Mouse (Mus musculus) liver, embryonic 15.5 days (tissue): ENCODE measurements around the gene Erbb2. TPM values are rescaled to one million over a fixed set of nuclear protein-coding genes. Genes with fewer than 3 reads are reported as not detected.

ENCODE experiments used
- ATAC-seq: fragments of 200-750 bp; cut with Nextera tagmentation; 2 replicates; pipeline ENCODE4 v1.8.0; 2017; ENCODE audit warnings: moderate number of reproducible peaks, mild to moderate bottlenecking, moderate library complexity; ENCODE audit not compliant: insufficient read depth
- H3K27ac ChIP-seq: fragments of 300-500 bp; sonication (generic); replicated peaks from 2 replicates; pipeline ENCODE4 v1.5.1; 2015; ENCODE audit warnings: mild to moderate bottlenecking, inconsistent platforms
- H3K27me3 ChIP-seq: fragments of 300-500 bp; sonication (generic); 2 replicates; pipeline ENCODE4 v1.6.1; 2015; ENCODE audit warnings: mild to moderate bottlenecking, inconsistent platforms
- H3K36me3 ChIP-seq: fragments of 300-500 bp; sonication (generic); replicated peaks from 2 replicates; pipeline ENCODE4 v1.6.1; 2015; ENCODE audit warnings: moderate library complexity, mild to moderate bottlenecking, inconsistent platforms
- H3K4me1 ChIP-seq: fragments of 300-500 bp; sonication (generic); replicated peaks from 2 replicates; pipeline ENCODE4 v1.6.1; 2015; ENCODE audit warnings: inconsistent platforms
- H3K4me2 ChIP-seq: fragments of 300-500 bp; sonication (generic); 2 replicates; pipeline ENCODE4 v1.6.1; 2015; ENCODE audit warnings: moderate library complexity, mild to moderate bottlenecking, inconsistent platforms
- H3K4me3 ChIP-seq: fragments of 300-500 bp; sonication (generic); replicated peaks from 2 replicates; pipeline ENCODE4 v1.5.1; 2015; ENCODE audit warnings: mild to moderate bottlenecking, inconsistent platforms
- H3K9ac ChIP-seq: fragments of 300-500 bp; sonication (generic); 2 replicates; pipeline ENCODE4 v1.6.1; 2015; ENCODE audit warnings: moderate library complexity, mild to moderate bottlenecking, inconsistent platforms
- H3K9me3 ChIP-seq: fragments of 300-500 bp; sonication (generic); replicated peaks from 2 replicates; pipeline ENCODE4 v1.6.1; 2016; ENCODE audit warnings: inconsistent platforms
- WGBS: fragments of 180-500 bp; shearing (Covaris S2); methylation state at CpG from one replicate; pipeline ENCODE4 v1.1.7; 2015; ENCODE audit warnings: mixed read lengths; ENCODE audit not compliant: insufficient replicate concordance; 5-methylcytosine and 5-hydroxymethylcytosine counted together
- polyA plus RNA-seq: library from polyadenylated mRNA; unstranded; fragments of >200 nt; fragmentation: Nextera tagmentation; extraction: Ambion mirVana; gene quantifications from 2 replicates; pipeline ENCODE4 v1.2.1, GENCODE M21; 2015

The Erbb2 gene
- polyA plus RNA-seq, 1 experiment from 2014 or later = 2.3 TPM

- WGBS = 37% methylated on average over 8 of the region's 8 CpGs
- H3K4me3 ChIP-seq = no peak overlapping the region
- no peak overlapping the region for H3K27ac ChIP-seq
- no peak overlapping the region for H3K4me2 ChIP-seq
- peaks cover 6% of the 10 kb centered on the region; the same call in 1 of the 2 replicates for H3K27me3 ChIP-seq
- no peaks in the 10 kb centered on the region for H3K4me1 ChIP-seq
- no peak overlapping the region for H3K9ac ChIP-seq
- ATAC-seq = no peak
- H3K36me3 ChIP-seq = no peaks in the 10 kb centered on the region
- no peaks in the 10 kb centered on the region for H3K9me3 ChIP-seq
Observed at GRCm38 (mm10) chr11:98473916-98474479, 61.7 kb downstream of the Erbb2 start.

- no peak overlapping the region for H3K9ac ChIP-seq
- peaks cover 3% of the 10 kb centered on the region; the same call in 1 of the 2 replicates for H3K27me3 ChIP-seq
- H3K27ac ChIP-seq = no peak overlapping the region
- H3K4me3 ChIP-seq = no peak overlapping the region
- no peaks in the 10 kb centered on the region for H3K9me3 ChIP-seq
- no peaks in the 10 kb centered on the region for H3K36me3 ChIP-seq
- ATAC-seq = no peak
- no peak overlapping the region for H3K4me2 ChIP-seq
- WGBS = 66% methylated on average over 11 of the region's 11 CpGs
- no peaks in the 10 kb centered on the region for H3K4me1 ChIP-seq
Observed at GRCm38 (mm10) chr11:98474967-98475366, 62.7 kb downstream of the Erbb2 start.

GRCm38 (mm10) chr11:98475630-98476433 is 63.6 kb downstream of the Erbb2 start:
- H3K4me1 ChIP-seq = no peaks in the 10 kb centered on the region
- H3K27ac ChIP-seq = no peak overlapping the region
- ATAC-seq = no peak
- no peaks in the 10 kb centered on the region for H3K36me3 ChIP-seq
- H3K4me2 ChIP-seq = no peak overlapping the region
- H3K9me3 ChIP-seq = no peaks in the 10 kb centered on the region
- WGBS = 60% methylated on average over 9 of the region's 9 CpGs
- no peak overlapping the region for H3K4me3 ChIP-seq
- H3K27me3 ChIP-seq = peaks cover 3% of the 10 kb centered on the region; the same call in 1 of the 2 replicates
- no peak overlapping the region for H3K9ac ChIP-seq

- H3K36me3 ChIP-seq = no peaks in the 10 kb centered on the region
- 53% methylated on average over 4 of the region's 4 CpGs for WGBS
- H3K9ac ChIP-seq = no peak overlapping the region
- peaks cover 3% of the 10 kb centered on the region; the same call in 1 of the 2 replicates for H3K27me3 ChIP-seq
- H3K4me2 ChIP-seq = no peak overlapping the region
- ATAC-seq = no peak
- H3K9me3 ChIP-seq = no peaks in the 10 kb centered on the region
- no peak overlapping the region for H3K4me3 ChIP-seq
- H3K27ac ChIP-seq = no peak overlapping the region
- no peaks in the 10 kb centered on the region for H3K4me1 ChIP-seq
Observed at GRCm38 (mm10) chr11:98476434-98476807, 64.2 kb downstream of the Erbb2 start.

- Histone ChIP-seq H3K9ac (no peak overlapping the region), H3K27ac (no peak overlapping the region), H3K4me2 (no peak overlapping the region), H3K9me3 (no peaks in the 10 kb centered on the region), H3K4me1 (no peaks in the 10 kb centered on the region), H3K27me3 (peaks cover 4% of the 10 kb centered on the region; the same call in 1 of the 2 replicates), H3K36me3 (no peaks in the 10 kb centered on the region), H3K4me3 (no peak overlapping the region)
- ATAC-seq = no peak
- 47% methylated on average over 14 of the region's 14 CpGs for WGBS
Observed at GRCm38 (mm10) chr11:98477011-98477701, 64.9 kb downstream of the Erbb2 start.

- Histone ChIP-seq H3K9ac (no peak overlapping the region), H3K36me3 (no peaks in the 10 kb centered on the region), H3K27ac (no peak overlapping the region), H3K9me3 (no peaks in the 10 kb centered on the region), H3K4me3 (no peak overlapping the region), H3K4me1 (no peaks in the 10 kb centered on the region), H3K4me2 (no peak overlapping the region), H3K27me3 (0 out of 2 replicates have a peak, but pooled peaks cover 3% of the 10 kb centered on the region)
- WGBS = 52% methylated on average over 13 of the region's 13 CpGs
- no peak for ATAC-seq
Observed at GRCm38 (mm10) chr11:98479026-98479939, 67.0 kb downstream of the Erbb2 start.

- Histone ChIP-seq H3K27me3 (0 out of 2 replicates have a peak, but pooled peaks cover 3% of the 10 kb centered on the region), H3K9ac (no peak overlapping the region), H3K4me1 (no peaks in the 10 kb centered on the region), H3K4me2 (no peak overlapping the region), H3K4me3 (no peak overlapping the region), H3K27ac (no peak overlapping the region), H3K9me3 (no peaks in the 10 kb centered on the region), H3K36me3 (no peaks in the 10 kb centered on the region)
- no peak for ATAC-seq
- 63% methylated on average over 12 of the region's 12 CpGs for WGBS
Observed at GRCm38 (mm10) chr11:98479940-98480497, 67.7 kb downstream of the Erbb2 start.

GRCm38 (mm10) chr11:98481231-98481630 is 69.0 kb downstream of the Erbb2 start:
- no peaks in the 10 kb centered on the region for H3K36me3 ChIP-seq
- no peak overlapping the region for H3K9ac ChIP-seq
- no peak overlapping the region for H3K27ac ChIP-seq
- ATAC-seq = no peak
- no peaks in the 10 kb centered on the region for H3K9me3 ChIP-seq
- no peak overlapping the region for H3K4me3 ChIP-seq
- no peak overlapping the region for H3K4me2 ChIP-seq
- WGBS = 36% methylated on average over 6 of the region's 6 CpGs
- H3K4me1 ChIP-seq = no peaks in the 10 kb centered on the region
- 0 out of 2 replicates have a peak, but pooled peaks cover 3% of the 10 kb centered on the region for H3K27me3 ChIP-seq

- H3K36me3 ChIP-seq = no peaks in the 10 kb centered on the region
- no peak overlapping the region for H3K4me2 ChIP-seq
- no peaks in the 10 kb centered on the region for H3K9me3 ChIP-seq
- no peaks in the 10 kb centered on the region for H3K4me1 ChIP-seq
- no peak overlapping the region for H3K27ac ChIP-seq
- no peak overlapping the region for H3K9ac ChIP-seq
- 0 out of 2 replicates have a peak, but pooled peaks cover 3% of the 10 kb centered on the region for H3K27me3 ChIP-seq
- no peak overlapping the region for H3K4me3 ChIP-seq
- ATAC-seq = no peak
- 53% methylated on average over 10 of the region's 10 CpGs for WGBS
Observed at GRCm38 (mm10) chr11:98482067-98482466, 69.8 kb downstream of the Erbb2 start.

GRCm38 (mm10) chr11:98485749-98486148 is 73.5 kb downstream of the Erbb2 start:
- Histone ChIP-seq H3K4me1 (no peaks in the 10 kb centered on the region), H3K9ac (no peak overlapping the region), H3K36me3 (no peaks in the 10 kb centered on the region), H3K4me2 (no peak overlapping the region), H3K27me3 (0 out of 2 replicates have a peak, but pooled peaks cover 3% of the 10 kb centered on the region), H3K27ac (no peak overlapping the region), H3K4me3 (no peak overlapping the region), H3K9me3 (no peaks in the 10 kb centered on the region)
- WGBS = 57% methylated on average over 2 of the region's 2 CpGs
- ATAC-seq = no peak
